Mouse (Mus musculus): ENCODE results near the gene Hivep3. TPM values are rescaled to one million over a fixed set of nuclear protein-coding genes. Genes with fewer than 3 reads are reported as not detected.

The Hivep3 gene
- polyA plus RNA-seq, 1 experiment from 2014 or later = 21.0 TPM

- H3K27ac ChIP-seq (replicated peaks) = no peak overlapping the region
- no peaks in the 10 kb centered on the region for H3K36me3 ChIP-seq
- H3K4me2 ChIP-seq = no peak overlapping the region
- 82% methylated on average over 6 of the region's 6 CpGs for WGBS
- no peak overlapping the region for H3K9ac ChIP-seq (replicated peaks)
- no peak overlapping the region for H3K4me3 ChIP-seq (replicated peaks)
- no peak for ATAC-seq (ENCODE audit: low FRiP score)
- H3K9me3 ChIP-seq (replicated peaks) = no peaks in the 10 kb centered on the region
- H3K27me3 ChIP-seq (replicated peaks) = no peaks in the 10 kb centered on the region
- no peaks in the 10 kb centered on the region for H3K4me1 ChIP-seq
These were observed 226.9 kb downstream of the Hivep3 start for GRCm38 (mm10) chr4:119960523-119960922.

GRCm38 (mm10) chr4:119961164-119961563, 227.6 kb downstream of the Hivep3 start:
- Histone ChIP-seq H3K9me3 (replicated peaks) (no peaks in the 10 kb centered on the region), H3K36me3 (no peaks in the 10 kb centered on the region), H3K4me2 (no peak overlapping the region), H3K27me3 (replicated peaks) (no peaks in the 10 kb centered on the region; the same call in 1 of the 2 replicates), H3K9ac (replicated peaks) (no peak overlapping the region), H3K4me1 (no peaks in the 10 kb centered on the region), H3K4me3 (replicated peaks) (no peak overlapping the region), H3K27ac (replicated peaks) (no peak overlapping the region)
- 90% methylated on average over 5 of the region's 5 CpGs for WGBS
- ATAC-seq (ENCODE audit: low FRiP score) = no peak

- Histone ChIP-seq H3K27me3 (replicated peaks) (no peaks in the 10 kb centered on the region; the same call in 1 of the 2 replicates), H3K4me3 (replicated peaks) (no peak overlapping the region)
- 83% methylated on average over 5 of the region's 5 CpGs for WGBS
These were observed 228.5 kb downstream of the Hivep3 start for GRCm38 (mm10) chr4:119962066-119962465.

GRCm38 (mm10) chr4:119966105-119967072, 232.8 kb downstream of the Hivep3 start:
- Histone ChIP-seq H3K9me3 (replicated peaks) (no peaks in the 10 kb centered on the region), H3K4me3 (replicated peaks) (no peak overlapping the region), H3K36me3 (no peaks in the 10 kb centered on the region), H3K27me3 (replicated peaks) (no peaks in the 10 kb centered on the region; the same call in 1 of the 2 replicates), H3K4me1 (peaks cover 24% of the 10 kb centered on the region), H3K4me2 (no peak overlapping the region), H3K27ac (replicated peaks) (no peak overlapping the region), H3K9ac (replicated peaks) (no peak overlapping the region)
- WGBS = 64% methylated on average over 20 of the region's 20 CpGs
- ATAC-seq (ENCODE audit: low FRiP score) = no peak

More at GRCm38 (mm10) chr4:119962066-119962465, 228.5 kb downstream of the Hivep3 start:
- Histone ChIP-seq H3K9me3 (replicated peaks) (no peaks in the 10 kb centered on the region), H3K4me2 (no peak overlapping the region), H3K27ac (replicated peaks) (no peak overlapping the region), H3K4me1 (no peaks in the 10 kb centered on the region), H3K36me3 (no peaks in the 10 kb centered on the region), H3K9ac (replicated peaks) (no peak overlapping the region)
- ATAC-seq (ENCODE audit: low FRiP score) = no peak

GRCm38 (mm10) chr4:119967073-119967608, 233.6 kb downstream of the Hivep3 start:
- H3K27ac ChIP-seq (replicated peaks) = no peak overlapping the region
- H3K4me1 ChIP-seq = peaks cover 25% of the 10 kb centered on the region
- H3K36me3 ChIP-seq = no peaks in the 10 kb centered on the region
- 55% methylated on average over 5 of the region's 5 CpGs for whole genome bisulfite sequencing
- H3K9me3 ChIP-seq (replicated peaks) = no peaks in the 10 kb centered on the region
- H3K4me2 ChIP-seq = no peak overlapping the region
- no peak overlapping the region for H3K4me3 ChIP-seq (replicated peaks)
- H3K9ac ChIP-seq (replicated peaks) = no peak overlapping the region
- no peak for ATAC-seq (ENCODE audit: low FRiP score)
- H3K27me3 ChIP-seq (replicated peaks) = no peaks in the 10 kb centered on the region; the same call in 1 of the 2 replicates

- Histone ChIP-seq H3K9ac (replicated peaks) (no peak overlapping the region), H3K9me3 (replicated peaks) (no peaks in the 10 kb centered on the region), H3K27ac (replicated peaks) (0 out of 2 replicates have a peak overlapping the region, but pooled peaks have one; percentile 46), H3K4me1 (peaks cover 30% of the 10 kb centered on the region), H3K27me3 (replicated peaks) (no peaks in the 10 kb centered on the region; the same call in 1 of the 2 replicates), H3K4me3 (replicated peaks) (no peak overlapping the region), H3K36me3 (no peaks in the 10 kb centered on the region), H3K4me2 (no peak overlapping the region)
- no peak for ATAC-seq (ENCODE audit: low FRiP score)
- WGBS = 71% methylated on average over 2 of the region's 2 CpGs
These were observed 234.1 kb downstream of the Hivep3 start for GRCm38 (mm10) chr4:119967636-119968035.

- ATAC-seq (ENCODE audit: low FRiP score) = 0 out of 2 replicates have a peak, but pooled peaks have one; percentile 15
- Histone ChIP-seq H3K9ac (replicated peaks) (no peak overlapping the region), H3K27ac (replicated peaks) (peak overlapping the region; percentile 58; the same call in 1 of the 2 replicates), H3K36me3 (no peaks in the 10 kb centered on the region), H3K4me3 (replicated peaks) (no peak overlapping the region), H3K4me1 (peaks cover 32% of the 10 kb centered on the region), H3K9me3 (replicated peaks) (no peaks in the 10 kb centered on the region), H3K27me3 (replicated peaks) (no peaks in the 10 kb centered on the region; the same call in 1 of the 2 replicates), H3K4me2 (no peak overlapping the region)
- 20% methylated on average over 4 of the region's 4 CpGs for WGBS
These were observed 234.5 kb downstream of the Hivep3 start for GRCm38 (mm10) chr4:119968071-119968470.

GRCm38 (mm10) chr4:119968887-119969286, 235.3 kb downstream of the Hivep3 start:
- H3K9ac ChIP-seq (replicated peaks) = no peak overlapping the region
- no peaks in the 10 kb centered on the region; the same call in 1 of the 2 replicates for H3K27me3 ChIP-seq (replicated peaks)
- no peak for ATAC-seq (ENCODE audit: low FRiP score)
- no peaks in the 10 kb centered on the region for H3K36me3 ChIP-seq
- no peak overlapping the region for H3K27ac ChIP-seq (replicated peaks)
- WGBS = 86% methylated on average over 2 of the region's 2 CpGs
- no peak overlapping the region for H3K4me3 ChIP-seq (replicated peaks)
- H3K4me1 ChIP-seq = peaks cover 33% of the 10 kb centered on the region
- H3K9me3 ChIP-seq (replicated peaks) = no peaks in the 10 kb centered on the region
- no peak overlapping the region for H3K4me2 ChIP-seq

- WGBS = 44% methylated on average over 9 of the region's 9 CpGs
- no peak for ATAC-seq (ENCODE audit: low FRiP score)
- Histone ChIP-seq H3K27me3 (replicated peaks) (no peaks in the 10 kb centered on the region; the same call in 1 of the 2 replicates), H3K36me3 (no peaks in the 10 kb centered on the region), H3K27ac (replicated peaks) (peak overlapping the region; percentile 33; the same call in 1 of the 2 replicates), H3K4me2 (no peak overlapping the region), H3K9me3 (replicated peaks) (no peaks in the 10 kb centered on the region), H3K9ac (replicated peaks) (no peak overlapping the region), H3K4me1 (peaks cover 33% of the 10 kb centered on the region), H3K4me3 (replicated peaks) (no peak overlapping the region)
These were observed 236.6 kb downstream of the Hivep3 start for GRCm38 (mm10) chr4:119970166-119970565.

- no peaks in the 10 kb centered on the region for H3K36me3 ChIP-seq
- 44% methylated on average over 6 of the region's 6 CpGs for WGBS
- no peak overlapping the region for H3K4me2 ChIP-seq
- no peak overlapping the region for H3K4me3 ChIP-seq (replicated peaks)
- ATAC-seq (ENCODE audit: low FRiP score) = no peak
- H3K9me3 ChIP-seq (replicated peaks) = no peaks in the 10 kb centered on the region
- H3K4me1 ChIP-seq = peaks cover 36% of the 10 kb centered on the region
- H3K27ac ChIP-seq (replicated peaks) = no peak overlapping the region
- H3K9ac ChIP-seq (replicated peaks) = no peak overlapping the region
- no peaks in the 10 kb centered on the region for H3K27me3 ChIP-seq (replicated peaks)
These were observed 238.8 kb downstream of the Hivep3 start for GRCm38 (mm10) chr4:119972375-119972774.

GRCm38 (mm10) chr4:119973729-119974605, 240.4 kb downstream of the Hivep3 start:
- no peak overlapping the region for H3K27ac ChIP-seq (replicated peaks)
- peaks cover 27% of the 10 kb centered on the region for H3K4me1 ChIP-seq
- H3K36me3 ChIP-seq = no peaks in the 10 kb centered on the region
- no peak for ATAC-seq (ENCODE audit: low FRiP score)
- H3K27me3 ChIP-seq (replicated peaks) = no peaks in the 10 kb centered on the region
- no peak overlapping the region for H3K4me3 ChIP-seq (replicated peaks)
- H3K4me2 ChIP-seq = no peak overlapping the region
- no peak overlapping the region for H3K9ac ChIP-seq (replicated peaks)
- no peaks in the 10 kb centered on the region for H3K9me3 ChIP-seq (replicated peaks)
- 87% methylated on average over 9 of the region's 9 CpGs for WGBS
